In the genomic region with DNA sequence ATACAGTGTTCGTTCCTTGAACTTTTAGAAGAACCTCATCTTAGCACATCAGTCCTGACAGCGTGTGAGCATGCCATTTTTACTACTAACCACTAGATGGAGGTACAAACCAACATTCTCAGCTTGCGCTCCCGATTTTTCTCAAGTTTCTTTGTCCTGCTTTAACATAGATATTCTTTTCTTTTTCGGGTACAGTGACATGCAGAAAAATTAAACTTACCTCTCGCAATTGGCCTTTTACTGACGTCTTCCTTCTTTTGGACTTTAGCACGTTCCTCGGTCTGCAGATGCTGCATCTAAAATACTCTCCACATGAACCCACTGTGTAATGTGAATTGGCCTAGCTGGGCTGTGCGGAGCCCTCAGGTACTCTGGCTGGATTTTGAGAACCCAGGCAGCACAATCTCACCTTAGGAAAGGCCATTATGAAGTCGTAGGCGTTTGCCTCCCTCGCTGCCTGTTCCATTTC, we compare ENCODE assay signal across 8 mouse cellular contexts. TPM values are rescaled to one million over a fixed set of nuclear protein-coding genes. Genes with fewer than 3 reads are reported as not detected.
DNase-seq lines count a peak whose midpoint lies in the region; ATAC-seq and TF ChIP-seq lines count a peak whose summit lies in the region.

No protein-coding gene starts in this region.

- H3K4me2 ChIP-seq in hindbrain, embryonic 16.5 days (ENCODE audit: low read length), result peak overlapping the region; percentile 58
- peak overlapping the region; percentile 45 for H3K4me2 ChIP-seq in lung, embryonic 15.5 days

- no peaks in the 10 kb centered on the region for H3K9me3 ChIP-seq in G1E (replicated peaks)
- H3K9me3 ChIP-seq in hindbrain, embryonic 16.5 days (ENCODE audit: control insufficient read depth, low read length), result no peaks in the 10 kb centered on the region
- H3K9me3 ChIP-seq in lung, embryonic 15.5 days, result no peaks in the 10 kb centered on the region

- H3K9ac ChIP-seq in hindbrain, embryonic 16.5 days (ENCODE audit: low read depth, low read length), result peak overlapping the region; percentile 57
- no peak overlapping the region; the same call in 1 of the 2 replicates for H3K9ac ChIP-seq in lung, embryonic 15.5 days

- H3K27me3 ChIP-seq in cerebellum, adult 2 months (ENCODE audit: control insufficient read depth, insufficient read depth, low read length), result no peaks in the 10 kb centered on the region; the same call in 1 of the 2 replicates
- H3K27me3 ChIP-seq in G1E (ENCODE audit: insufficient read depth, low read length), result no peaks in the 10 kb centered on the region
- no peaks in the 10 kb centered on the region for H3K27me3 ChIP-seq in hindbrain, embryonic 16.5 days (replicated peaks; ENCODE audit: control insufficient read depth, insufficient read depth, low read length)
- H3K27me3 ChIP-seq in lung, embryonic 15.5 days, result 0 out of 2 replicates have a peak, but pooled peaks cover 6% of the 10 kb centered on the region

- 13% methylated on average over 13 of the region's 13 CpGs for WGBS in cerebellum, adult 2 months
- WGBS in hindbrain, embryonic 16.5 days, result 17% methylated on average over 13 of the region's 13 CpGs
- WGBS in lung, embryonic 15.5 days, result 13% methylated on average over 13 of the region's 13 CpGs

- DNase-seq in cerebellum, adult 2 months, result peak in 1 of 2 experiments; percentile 2
- no peak for DNase-seq in G1E (ENCODE audit: low spot score)
- peak; percentile 20 for DNase-seq in fibroblast of lung, adult 2 months (ENCODE audit: low read depth)
- DNase-seq in retina, postnatal 1 day, result peak; percentile 63
- DNase-seq in urinary bladder, postnatal 14 days (ENCODE audit: low spot score), result no peak

- ATAC-seq in cerebellum, adult (ENCODE audit: insufficient number of reproducible peaks, low FRiP score, low TSS enrichment), result no peak
- ATAC-seq in G1E (ENCODE audit: extremely low read depth, insufficient number of reproducible peaks, low FRiP score, poor library complexity, severe bottlenecking), result no peak; the same call in 1 of the 2 replicates
- peak; percentile 80 for ATAC-seq in hindbrain, embryonic 16.5 days
- ATAC-seq in lung, embryonic 15.5 days (ENCODE audit: borderline replicate concordance, extremely low read depth, low FRiP score, low TSS enrichment), result no peak

- TF ChIP-seq CTCF in cerebellum, adult 2 months (IDR thresholded peaks at IDR 0.05; ENCODE audit: borderline replicate concordance, insufficient read depth, low read depth, low read length), result peak; percentile 18; the same call in 1 of the 2 replicates
- TF ChIP-seq CTCF in G1E (IDR thresholded peaks at IDR 0.05; ENCODE audit: low read depth, low read length), result 0 out of 2 replicates have a peak, but pooled peaks have one; percentile 11

- H3K27ac ChIP-seq in cerebellum, adult 2 months (ENCODE audit: insufficient read depth, low read length), result no peak overlapping the region
- no peak overlapping the region for H3K27ac ChIP-seq in hindbrain, embryonic 16.5 days (ENCODE audit: low read depth, low read length)
- no peak overlapping the region for H3K27ac ChIP-seq in lung, embryonic 15.5 days

- no peak overlapping the region for H3K4me3 ChIP-seq in cerebellum, adult 2 months (replicated peaks; ENCODE audit: insufficient read depth, low read depth, low read length)
- no peak overlapping the region for H3K4me3 ChIP-seq in G1E (ENCODE audit: low read depth, low read length)
- peak overlapping the region; percentile 22; the same call in 1 of the 2 replicates for H3K4me3 ChIP-seq in hindbrain, embryonic 16.5 days (ENCODE audit: low read length)
- H3K4me3 ChIP-seq in lung, embryonic 15.5 days, result no peak overlapping the region

- no peaks in the 10 kb centered on the region for H3K36me3 ChIP-seq in G1E (replicated peaks)
- no peaks in the 10 kb centered on the region for H3K36me3 ChIP-seq in hindbrain, embryonic 16.5 days (ENCODE audit: control insufficient read depth, insufficient read depth, low read length)
- H3K36me3 ChIP-seq in lung, embryonic 15.5 days, result no peaks in the 10 kb centered on the region

- H3K4me1 ChIP-seq in cerebellum, adult 2 months (ENCODE audit: control insufficient read depth, insufficient read depth, low read length), result no peaks in the 10 kb centered on the region
- H3K4me1 ChIP-seq in G1E (ENCODE audit: insufficient read depth, low read depth, low read length), result no peaks in the 10 kb centered on the region
- H3K4me1 ChIP-seq in hindbrain, embryonic 16.5 days (ENCODE audit: control insufficient read depth, insufficient read depth, low read depth, low read length), result no peaks in the 10 kb centered on the region; the same call in 1 of the 2 replicates
- peaks cover 3% of the 10 kb centered on the region; the same call in 1 of the 2 replicates for H3K4me1 ChIP-seq in lung, embryonic 15.5 days

- no peak for TF ChIP-seq POLR2A in cerebellum, adult 2 months (IDR thresholded peaks at IDR 0.05; ENCODE audit: borderline replicate concordance, insufficient read depth, low read length)

RNA-seq across cellular contexts. Expression of a gene that starts 39.4 kb away (rescaled TPM):
- polyA plus RNA-seq in cerebellum, adult 2 months (2012; rRNA removed), result not detected in 2 replicates
- total RNA-seq in G1E (2014; fragmentation: Nextera tagmentation) (not detected in 2 replicates), G1E (2017) (0.11 and 0.23 TPM in 2 replicates)
- not detected in 2 replicates for polyA plus RNA-seq in G1E (2012)
- polyA plus RNA-seq in hindbrain, embryonic 16.5 days (2015; fragmentation: Nextera tagmentation; extraction: Ambion mirVana), result 0.39 TPM in 1 of 2 replicates, not detected in the other
- not detected in 2 replicates for polyA plus RNA-seq in lung, embryonic 15.5 days (2015; fragmentation: Nextera tagmentation; extraction: Ambion mirVana)

Comparison
In these comparisons a context has a peak if more than half of its experiments do, and no peak if none do; other contexts are left out.
1. DNase-seq: peak in fibroblast of lung, adult 2 months (single experiment) and retina, postnatal 1 day (single experiment); none in G1E (single experiment) and urinary bladder, postnatal 14 days (single experiment).